Mouse (Mus musculus): Measurements from ENCODE around the gene Wbp2nl. TPM values are rescaled to one million over a fixed set of nuclear protein-coding genes. Genes with fewer than 3 reads are reported as not detected.

Wbp2nl gene
- total and polyA plus RNA-seq, 2 experiments from 2014 or later = not detected

DNA sequence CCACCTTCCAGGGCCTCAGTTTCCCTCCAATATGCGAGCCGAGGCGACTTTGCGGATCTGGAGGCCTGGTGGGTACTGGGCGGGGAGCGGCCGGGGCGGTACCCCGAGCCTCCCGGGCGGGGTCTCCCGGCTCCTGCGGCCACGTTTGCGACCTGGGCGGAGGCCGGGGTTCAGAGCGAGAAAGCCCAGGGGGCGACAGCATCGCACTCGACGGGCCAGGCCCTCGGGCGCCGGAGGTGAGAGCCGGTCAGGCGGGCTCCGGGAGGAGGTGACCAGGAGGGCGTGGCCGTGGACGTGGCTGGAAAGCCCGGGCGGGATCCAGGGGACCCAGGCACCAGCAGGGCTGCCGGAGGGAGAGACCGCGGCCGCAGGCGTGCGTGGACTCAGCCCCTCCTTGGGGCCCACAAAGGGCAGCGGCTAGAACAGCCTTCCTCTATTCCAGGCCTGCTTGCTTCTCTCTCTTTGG is 42.3 kb downstream of the Wbp2nl start:
- H3K27ac ChIP-seq (ENCODE audit: low read depth) = peak overlapping the region; percentile 77
- no peaks in the 10 kb centered on the region for H3K9me3 ChIP-seq (replicated peaks; ENCODE audit: control insufficient read depth, low read length)
- 2% methylated on average over 29 of the region's 40 CpGs for WGBS
- DNase-seq (ENCODE audit: low spot score) (peak; percentile 40), ATAC-seq (ENCODE audit: insufficient read depth, low read depth) (no peak)
- peaks cover 29% of the 10 kb centered on the region for H3K4me1 ChIP-seq (ENCODE audit: control insufficient read depth, insufficient read depth)
- peak overlapping the region; percentile 48 for H3K4me3 ChIP-seq (ENCODE audit: low read depth, low read length)
- peak overlapping the region; percentile 69 for H3K4me2 ChIP-seq (ENCODE audit: low read depth, low read length)
- no peak for TF ChIP-seq CTCF (IDR thresholded peaks at IDR 0.05; ENCODE audit: low read depth)
- 0 out of 2 replicates have a peak, but pooled peaks have one; percentile 8 for TF ChIP-seq EP300 (IDR thresholded peaks at IDR 0.05; ENCODE audit: low read depth)
- H3K27me3 ChIP-seq (ENCODE audit: control insufficient read depth, insufficient read depth, low read length) = no peaks in the 10 kb centered on the region
- H3K9ac ChIP-seq (replicated peaks; ENCODE audit: low read depth, low read length) = peak overlapping the region; percentile 73
- H3K36me3 ChIP-seq (replicated peaks; ENCODE audit: control insufficient read depth, insufficient read depth, low read length) = peaks cover 9% of the 10 kb centered on the region

- ATAC-seq (ENCODE audit: insufficient read depth, low read depth) (no peak), DNase-seq (ENCODE audit: low spot score) (peak; percentile 47)
- peaks cover under 1% of the 10 kb centered on the region; the same call in 1 of the 2 replicates for H3K36me3 ChIP-seq (replicated peaks; ENCODE audit: control insufficient read depth, insufficient read depth, low read length)
- no peak for TF ChIP-seq EP300 (IDR thresholded peaks at IDR 0.05; ENCODE audit: low read depth)
- TF ChIP-seq CTCF (IDR thresholded peaks at IDR 0.05; ENCODE audit: low read depth) = no peak
- WGBS = 32% methylated on average over 15 of the region's 15 CpGs
- H3K27me3 ChIP-seq (ENCODE audit: control insufficient read depth, insufficient read depth, low read length) = no peaks in the 10 kb centered on the region
- H3K9ac ChIP-seq (replicated peaks; ENCODE audit: low read depth, low read length) = peak overlapping the region; percentile 73; the same call in 1 of the 2 replicates
- H3K27ac ChIP-seq (ENCODE audit: low read depth) = peak overlapping the region; percentile 77
- peak overlapping the region; percentile 69 for H3K4me2 ChIP-seq (ENCODE audit: low read depth, low read length)
- H3K9me3 ChIP-seq (replicated peaks; ENCODE audit: control insufficient read depth, low read length) = no peaks in the 10 kb centered on the region
- H3K4me3 ChIP-seq (ENCODE audit: low read depth, low read length) = peak overlapping the region; percentile 48
- peaks cover 31% of the 10 kb centered on the region for H3K4me1 ChIP-seq (ENCODE audit: control insufficient read depth, insufficient read depth)
These were observed 43.2 kb downstream of the Wbp2nl start for GRCm38 (mm10) chr15:82341675-82342542.

GRCm38 (mm10) chr15:82342543-82342935 is 43.8 kb downstream of the Wbp2nl start:
- Histone ChIP-seq H3K27me3 (ENCODE audit: control insufficient read depth, insufficient read depth, low read length) (no peaks in the 10 kb centered on the region), H3K36me3 (replicated peaks; ENCODE audit: control insufficient read depth, insufficient read depth, low read length) (no peaks in the 10 kb centered on the region), H3K9ac (replicated peaks; ENCODE audit: low read depth, low read length) (no peak overlapping the region), H3K4me3 (ENCODE audit: low read depth, low read length) (no peak overlapping the region), H3K4me2 (ENCODE audit: low read depth, low read length) (no peak overlapping the region), H3K4me1 (ENCODE audit: control insufficient read depth, insufficient read depth) (peaks cover 33% of the 10 kb centered on the region), H3K9me3 (replicated peaks; ENCODE audit: control insufficient read depth, low read length) (no peaks in the 10 kb centered on the region), H3K27ac (ENCODE audit: low read depth) (peak overlapping the region; percentile 77; the same call in 1 of the 2 replicates)
- TF ChIP-seq CTCF (IDR thresholded peaks at IDR 0.05; ENCODE audit: low read depth) = no peak
- no peak for TF ChIP-seq EP300 (IDR thresholded peaks at IDR 0.05; ENCODE audit: low read depth)
- ATAC-seq (ENCODE audit: insufficient read depth, low read depth) (no peak), DNase-seq (ENCODE audit: low spot score) (no peak)
- WGBS = 83% methylated on average over 5 of the region's 5 CpGs

GRCm38 (mm10) chr15:82343368-82344287 is 44.9 kb downstream of the Wbp2nl start:
- Histone ChIP-seq H3K27ac (ENCODE audit: low read depth) (no peak overlapping the region), H3K4me3 (ENCODE audit: low read depth, low read length) (no peak overlapping the region)
- ATAC-seq (ENCODE audit: insufficient read depth, low read depth) = no peak

GRCm38 (mm10) chr15:82344971-82345370 is 46.2 kb downstream of the Wbp2nl start:
- Histone ChIP-seq H3K4me1 (ENCODE audit: control insufficient read depth, insufficient read depth) (peaks cover 25% of the 10 kb centered on the region), H3K27ac (ENCODE audit: low read depth) (no peak overlapping the region), H3K36me3 (replicated peaks; ENCODE audit: control insufficient read depth, insufficient read depth, low read length) (peaks cover 23% of the 10 kb centered on the region), H3K9me3 (replicated peaks; ENCODE audit: control insufficient read depth, low read length) (no peaks in the 10 kb centered on the region), H3K9ac (replicated peaks; ENCODE audit: low read depth, low read length) (no peak overlapping the region), H3K27me3 (ENCODE audit: control insufficient read depth, insufficient read depth, low read length) (no peaks in the 10 kb centered on the region), H3K4me2 (ENCODE audit: low read depth, low read length) (no peak overlapping the region), H3K4me3 (ENCODE audit: low read depth, low read length) (no peak overlapping the region)
- 89% methylated on average over 6 of the region's 6 CpGs for WGBS
- TF ChIP-seq EP300 (IDR thresholded peaks at IDR 0.05; ENCODE audit: low read depth) (no peak), CTCF (IDR thresholded peaks at IDR 0.05; ENCODE audit: low read depth) (no peak)
- DNase-seq (ENCODE audit: low spot score) = no peak
- ATAC-seq (ENCODE audit: insufficient read depth, low read depth) = no peak

More at GRCm38 (mm10) chr15:82343368-82344287, 44.9 kb downstream of the Wbp2nl start:
- Histone ChIP-seq H3K4me1 (ENCODE audit: control insufficient read depth, insufficient read depth) (peaks cover 25% of the 10 kb centered on the region), H3K9ac (replicated peaks; ENCODE audit: low read depth, low read length) (no peak overlapping the region), H3K27me3 (ENCODE audit: control insufficient read depth, insufficient read depth, low read length) (no peaks in the 10 kb centered on the region), H3K9me3 (replicated peaks; ENCODE audit: control insufficient read depth, low read length) (no peaks in the 10 kb centered on the region), H3K36me3 (replicated peaks; ENCODE audit: control insufficient read depth, insufficient read depth, low read length) (peaks cover 10% of the 10 kb centered on the region), H3K4me2 (ENCODE audit: low read depth, low read length) (no peak overlapping the region)
- TF ChIP-seq CTCF (IDR thresholded peaks at IDR 0.05; ENCODE audit: low read depth) = no peak
- no peak for TF ChIP-seq EP300 (IDR thresholded peaks at IDR 0.05; ENCODE audit: low read depth)
- 89% methylated on average over 27 of the region's 27 CpGs for WGBS
- DNase-seq (ENCODE audit: low spot score) = no peak
